Mouse (Mus musculus): Measurements from ENCODE around the gene Rasgef1c. TPM values are rescaled to one million over a fixed set of nuclear protein-coding genes. Genes with fewer than 3 reads are reported as not detected.

The Rasgef1c gene
- polyA plus RNA-seq, 1 experiment from 2014 or later = 4.6 TPM

- Histone ChIP-seq H3K9ac (ENCODE audit: low read depth, low read length) (peak overlapping the region; percentile 58; the same call in 1 of the 2 replicates), H3K36me3 (ENCODE audit: control insufficient read depth, insufficient read depth, low read length) (no peaks in the 10 kb centered on the region), H3K4me2 (replicated peaks; ENCODE audit: low read depth, low read length) (peak overlapping the region; percentile 100), H3K27ac (ENCODE audit: low read depth, low read length) (no peak overlapping the region), H3K9me3 (ENCODE audit: control insufficient read depth, low read length) (no peaks in the 10 kb centered on the region), H3K4me1 (replicated peaks; ENCODE audit: control insufficient read depth, insufficient read depth, low read length) (peaks cover 5% of the 10 kb centered on the region), H3K27me3 (ENCODE audit: control insufficient read depth, insufficient read depth, low read length) (peaks cover 18% of the 10 kb centered on the region), H3K4me3 (ENCODE audit: low read depth, low read length) (peak overlapping the region; percentile 54)
- DNase-seq (ENCODE audit: low spot score) (no peak), ATAC-seq (ENCODE audit: low FRiP score) (peak; percentile 55)
- 24% methylated on average over 15 of the region's 15 CpGs for WGBS
Measured at GRCm38 (mm10) chr11:49900962-49901658, 525 bp upstream of the Rasgef1c start.

DNA sequence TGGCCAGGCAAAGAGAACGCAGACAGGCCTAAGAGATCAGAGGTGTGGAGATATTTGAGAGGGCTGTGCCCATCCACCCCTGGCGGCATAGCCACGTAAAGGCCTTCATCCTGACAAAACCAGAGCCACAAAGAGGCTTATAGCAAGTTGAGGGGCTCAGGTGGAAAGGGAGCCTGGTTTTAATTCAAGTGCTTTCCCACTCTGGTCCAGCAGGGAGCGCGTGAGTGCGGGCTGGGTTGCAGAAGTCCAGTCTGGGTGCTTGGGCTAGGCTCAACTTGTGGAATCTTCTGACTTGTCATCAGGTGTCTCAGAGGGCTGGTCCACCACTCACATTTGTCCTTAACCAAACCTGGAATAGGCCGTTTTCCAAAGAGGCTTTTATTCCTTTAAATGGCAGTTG, 1.7 kb downstream of the Rasgef1c start:
- no peak overlapping the region for H3K4me2 ChIP-seq (replicated peaks; ENCODE audit: low read depth, low read length)
- no peak overlapping the region for H3K9ac ChIP-seq (ENCODE audit: low read depth, low read length)
- H3K4me1 ChIP-seq (replicated peaks; ENCODE audit: control insufficient read depth, insufficient read depth, low read length) = peaks cover 5% of the 10 kb centered on the region
- peaks cover 18% of the 10 kb centered on the region for H3K27me3 ChIP-seq (ENCODE audit: control insufficient read depth, insufficient read depth, low read length)
- H3K4me3 ChIP-seq (ENCODE audit: low read depth, low read length) = no peak overlapping the region
- H3K9me3 ChIP-seq (ENCODE audit: control insufficient read depth, low read length) = no peaks in the 10 kb centered on the region
- H3K27ac ChIP-seq (ENCODE audit: low read depth, low read length) = no peak overlapping the region
- peak; percentile 80 for DNase-seq (ENCODE audit: low spot score)
- 13% methylated on average over 7 of the region's 7 CpGs for WGBS
- no peak for ATAC-seq (ENCODE audit: low FRiP score)
- H3K36me3 ChIP-seq (ENCODE audit: control insufficient read depth, insufficient read depth, low read length) = no peaks in the 10 kb centered on the region

DNA sequence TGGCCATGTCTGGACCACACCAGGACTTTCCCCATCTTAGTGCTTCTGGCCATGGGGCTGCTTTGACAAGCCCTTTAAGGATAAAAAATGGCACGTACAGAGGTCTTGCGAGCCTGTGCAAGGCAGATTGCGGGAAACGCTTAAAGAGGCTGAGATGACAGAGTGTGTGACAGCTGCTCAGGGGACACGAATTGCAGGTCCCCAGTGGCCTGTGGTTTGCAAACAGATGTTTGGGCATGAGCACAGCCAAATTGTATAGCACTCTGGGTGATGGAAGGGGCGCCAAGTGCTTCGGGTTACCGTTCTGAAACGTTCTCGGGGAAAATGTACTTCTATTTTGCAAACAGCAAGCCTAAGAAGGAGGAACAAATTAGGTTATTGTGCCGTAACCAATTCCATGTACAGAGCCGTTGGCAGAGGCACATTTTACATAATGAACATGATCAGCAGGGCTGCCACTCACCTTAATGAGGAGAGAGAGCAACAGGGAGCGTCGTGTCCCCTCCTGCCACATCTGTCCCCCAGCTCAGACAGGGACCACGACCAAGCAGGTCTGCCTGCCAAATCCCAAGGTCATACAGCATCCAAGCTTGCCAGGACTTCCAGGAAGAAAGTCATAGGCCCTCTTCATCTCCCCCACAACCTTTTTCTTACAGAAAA, 17.0 kb downstream of the Rasgef1c start:
- H3K4me2 ChIP-seq (replicated peaks; ENCODE audit: low read depth, low read length) = no peak overlapping the region
- H3K27ac ChIP-seq (ENCODE audit: low read depth, low read length) = no peak overlapping the region
- H3K36me3 ChIP-seq (ENCODE audit: control insufficient read depth, insufficient read depth, low read length) = no peaks in the 10 kb centered on the region
- DNase-seq (ENCODE audit: low spot score) (no peak), ATAC-seq (ENCODE audit: low FRiP score) (0 out of 2 replicates have a peak, but pooled peaks have one; percentile 22)
- H3K9me3 ChIP-seq (ENCODE audit: control insufficient read depth, low read length) = no peaks in the 10 kb centered on the region
- H3K4me1 ChIP-seq (replicated peaks; ENCODE audit: control insufficient read depth, insufficient read depth, low read length) = no peaks in the 10 kb centered on the region
- H3K27me3 ChIP-seq (ENCODE audit: control insufficient read depth, insufficient read depth, low read length) = no peaks in the 10 kb centered on the region
- H3K9ac ChIP-seq (ENCODE audit: low read depth, low read length) = no peak overlapping the region
- H3K4me3 ChIP-seq (ENCODE audit: low read depth, low read length) = no peak overlapping the region
- WGBS = 62% methylated on average over 15 of the region's 15 CpGs

DNA sequence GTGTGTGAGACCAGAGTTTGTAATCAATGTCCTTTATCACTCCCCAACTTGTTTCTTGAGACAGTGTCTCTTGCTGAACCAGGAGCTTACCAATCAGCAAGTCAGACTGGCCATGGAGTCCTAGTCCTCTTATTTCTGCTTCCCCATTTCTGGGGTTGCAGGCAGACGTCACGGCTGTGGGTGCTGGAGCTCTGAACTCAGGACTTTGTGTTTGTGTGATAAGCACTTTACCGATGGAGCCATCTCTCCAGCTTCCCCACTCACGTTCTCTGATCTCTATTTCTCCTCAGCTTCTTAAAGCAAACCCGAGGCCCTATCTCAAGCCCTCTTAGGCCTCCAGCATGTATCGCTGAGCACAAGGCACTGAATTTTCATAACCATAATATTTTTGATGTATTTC, 17.7 kb downstream of the Rasgef1c start:
- 88% methylated on average over 6 of the region's 6 CpGs for WGBS
- H3K9me3 ChIP-seq (ENCODE audit: control insufficient read depth, low read length) = no peaks in the 10 kb centered on the region
- ATAC-seq (ENCODE audit: low FRiP score) (no peak), DNase-seq (ENCODE audit: low spot score) (no peak)
- no peaks in the 10 kb centered on the region for H3K36me3 ChIP-seq (ENCODE audit: control insufficient read depth, insufficient read depth, low read length)
- H3K4me3 ChIP-seq (ENCODE audit: low read depth, low read length) = no peak overlapping the region
- no peaks in the 10 kb centered on the region for H3K27me3 ChIP-seq (ENCODE audit: control insufficient read depth, insufficient read depth, low read length)
- H3K4me1 ChIP-seq (replicated peaks; ENCODE audit: control insufficient read depth, insufficient read depth, low read length) = no peaks in the 10 kb centered on the region
- no peak overlapping the region for H3K4me2 ChIP-seq (replicated peaks; ENCODE audit: low read depth, low read length)
- H3K9ac ChIP-seq (ENCODE audit: low read depth, low read length) = no peak overlapping the region
- H3K27ac ChIP-seq (ENCODE audit: low read depth, low read length) = no peak overlapping the region

DNA sequence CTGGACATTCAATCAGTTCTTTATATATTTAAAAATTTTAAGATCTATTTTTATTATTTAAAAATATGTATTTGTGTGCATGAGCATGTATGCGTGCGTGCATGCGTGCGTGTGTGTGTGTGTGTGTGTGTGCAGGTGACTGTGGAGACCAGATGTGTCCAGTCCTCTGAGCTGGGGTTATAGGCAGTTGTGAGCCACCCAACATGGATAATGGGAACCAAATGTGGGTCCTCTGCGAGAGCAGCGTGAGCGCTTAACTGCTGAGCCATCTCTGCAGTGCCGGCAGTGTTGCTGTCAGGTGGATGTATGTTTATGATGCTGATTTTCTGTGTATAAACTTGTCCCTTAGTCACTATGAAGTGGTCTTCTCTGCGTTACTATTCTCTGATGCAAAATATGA, 21.9 kb downstream of the Rasgef1c start:
- H3K9me3 ChIP-seq (ENCODE audit: control insufficient read depth, low read length) = no peaks in the 10 kb centered on the region
- no peaks in the 10 kb centered on the region for H3K4me1 ChIP-seq (replicated peaks; ENCODE audit: control insufficient read depth, insufficient read depth, low read length)
- WGBS = 84% methylated on average over 9 of the region's 9 CpGs
- no peak for DNase-seq (ENCODE audit: low spot score)
- H3K27ac ChIP-seq (ENCODE audit: low read depth, low read length) = no peak overlapping the region
- H3K9ac ChIP-seq (ENCODE audit: low read depth, low read length) = no peak overlapping the region
- H3K4me3 ChIP-seq (ENCODE audit: low read depth, low read length) = no peak overlapping the region
- H3K27me3 ChIP-seq (ENCODE audit: control insufficient read depth, insufficient read depth, low read length) = no peaks in the 10 kb centered on the region
- H3K36me3 ChIP-seq (ENCODE audit: control insufficient read depth, insufficient read depth, low read length) = no peaks in the 10 kb centered on the region
- no peak overlapping the region for H3K4me2 ChIP-seq (replicated peaks; ENCODE audit: low read depth, low read length)
- no peak for ATAC-seq (ENCODE audit: low FRiP score)

DNA sequence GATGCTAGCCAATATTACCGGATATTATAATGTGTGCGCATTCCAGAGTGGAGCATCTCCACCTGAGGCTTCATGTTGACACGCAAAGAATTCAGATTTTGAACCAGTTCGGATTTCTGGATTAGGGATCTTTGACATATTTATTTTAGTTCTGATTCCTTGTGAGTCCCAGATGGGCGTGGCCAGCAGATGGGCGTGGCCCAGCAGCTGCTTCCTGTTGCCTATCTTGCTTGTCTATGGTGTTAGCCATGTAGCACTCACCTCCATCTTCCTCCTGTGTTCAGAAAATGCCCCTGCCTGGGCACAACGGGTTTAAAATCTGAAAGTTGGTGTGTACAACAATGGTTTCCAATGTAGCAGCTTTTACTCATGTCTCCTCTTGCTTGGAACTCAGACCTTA, 24.5 kb downstream of the Rasgef1c start:
- ATAC-seq (ENCODE audit: low FRiP score) (no peak), DNase-seq (ENCODE audit: low spot score) (no peak)
- WGBS = 76% methylated on average over 7 of the region's 7 CpGs
- Histone ChIP-seq H3K27ac (ENCODE audit: low read depth, low read length) (no peak overlapping the region), H3K4me3 (ENCODE audit: low read depth, low read length) (no peak overlapping the region), H3K27me3 (ENCODE audit: control insufficient read depth, insufficient read depth, low read length) (no peaks in the 10 kb centered on the region), H3K9me3 (ENCODE audit: control insufficient read depth, low read length) (no peaks in the 10 kb centered on the region), H3K9ac (ENCODE audit: low read depth, low read length) (no peak overlapping the region), H3K4me2 (replicated peaks; ENCODE audit: low read depth, low read length) (no peak overlapping the region), H3K4me1 (replicated peaks; ENCODE audit: control insufficient read depth, insufficient read depth, low read length) (peaks cover 3% of the 10 kb centered on the region), H3K36me3 (ENCODE audit: control insufficient read depth, insufficient read depth, low read length) (no peaks in the 10 kb centered on the region)

DNA sequence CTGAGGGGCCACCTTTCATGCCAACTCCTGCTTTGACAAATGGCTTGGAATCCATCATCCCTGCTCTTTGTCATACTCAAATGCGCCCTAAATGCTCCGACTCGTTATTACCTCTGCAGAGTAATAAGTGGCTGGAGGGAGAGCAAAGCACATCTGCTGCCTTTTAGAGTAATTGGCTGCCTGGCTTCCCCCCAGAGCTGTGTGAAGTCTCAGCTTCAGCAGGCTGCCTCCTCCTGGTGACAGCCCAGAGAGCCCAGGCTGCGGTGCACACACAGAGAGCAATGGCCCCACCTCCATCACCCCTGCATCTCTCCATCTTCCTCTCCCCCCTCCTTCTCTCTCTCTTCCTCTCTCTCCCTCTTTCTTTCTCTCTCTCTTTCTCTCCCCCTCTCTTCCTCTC, 25.5 kb downstream of the Rasgef1c start:
- no peaks in the 10 kb centered on the region for H3K36me3 ChIP-seq (ENCODE audit: control insufficient read depth, insufficient read depth, low read length)
- H3K4me1 ChIP-seq (replicated peaks; ENCODE audit: control insufficient read depth, insufficient read depth, low read length) = peaks cover 4% of the 10 kb centered on the region
- no peaks in the 10 kb centered on the region for H3K27me3 ChIP-seq (ENCODE audit: control insufficient read depth, insufficient read depth, low read length)
- H3K27ac ChIP-seq (ENCODE audit: low read depth, low read length) = peak overlapping the region; percentile 51; the same call in 1 of the 2 replicates
- DNase-seq (ENCODE audit: low spot score) (no peak), ATAC-seq (ENCODE audit: low FRiP score) (peak; percentile 69)
- no peak overlapping the region for H3K4me3 ChIP-seq (ENCODE audit: low read depth, low read length)
- WGBS = 26% methylated on average over 4 of the region's 4 CpGs
- H3K9me3 ChIP-seq (ENCODE audit: control insufficient read depth, low read length) = no peaks in the 10 kb centered on the region
- H3K4me2 ChIP-seq (replicated peaks; ENCODE audit: low read depth, low read length) = no peak overlapping the region
- H3K9ac ChIP-seq (ENCODE audit: low read depth, low read length) = no peak overlapping the region

DNA sequence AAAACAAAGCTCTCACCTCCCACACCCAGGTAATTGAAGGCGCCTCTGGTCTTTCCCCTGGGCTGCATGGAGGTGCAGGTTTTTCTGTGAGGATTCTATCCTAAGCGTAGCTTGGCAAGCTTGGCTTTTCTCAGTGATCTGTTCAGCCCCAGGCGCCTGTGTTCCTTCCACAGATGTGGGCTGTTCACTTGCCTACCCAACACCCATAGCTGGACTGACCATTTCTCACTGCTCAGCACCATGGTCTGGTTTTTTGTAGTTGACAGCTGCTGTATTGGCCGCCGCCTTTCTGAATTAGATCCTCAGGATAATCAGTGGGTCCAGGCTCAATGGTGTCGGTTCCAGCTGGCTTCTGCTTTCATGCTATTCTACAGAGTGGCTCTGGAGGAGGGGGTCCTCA, 26.0 kb downstream of the Rasgef1c start:
- no peaks in the 10 kb centered on the region for H3K36me3 ChIP-seq (ENCODE audit: control insufficient read depth, insufficient read depth, low read length)
- no peak for DNase-seq (ENCODE audit: low spot score)
- peaks cover 4% of the 10 kb centered on the region for H3K4me1 ChIP-seq (replicated peaks; ENCODE audit: control insufficient read depth, insufficient read depth, low read length)
- 71% methylated on average over 6 of the region's 6 CpGs for WGBS
- H3K4me2 ChIP-seq (replicated peaks; ENCODE audit: low read depth, low read length) = no peak overlapping the region
- peak overlapping the region; percentile 51; the same call in 1 of the 2 replicates for H3K27ac ChIP-seq (ENCODE audit: low read depth, low read length)
- no peaks in the 10 kb centered on the region for H3K27me3 ChIP-seq (ENCODE audit: control insufficient read depth, insufficient read depth, low read length)
- H3K9ac ChIP-seq (ENCODE audit: low read depth, low read length) = no peak overlapping the region
- ATAC-seq (ENCODE audit: low FRiP score) = no peak
- H3K9me3 ChIP-seq (ENCODE audit: control insufficient read depth, low read length) = no peaks in the 10 kb centered on the region
- H3K4me3 ChIP-seq (ENCODE audit: low read depth, low read length) = no peak overlapping the region
